Mouse (Mus musculus): ENCODE data around the gene Hint1. TPM values are rescaled to one million over a fixed set of nuclear protein-coding genes. Genes with fewer than 3 reads are reported as not detected.
"Not testable (repeated sequence)": the region's sequence is repeated elsewhere in the genome, so short reads cannot be mapped to it uniquely, and the experiment has no call there.

Gene Hint1
- total RNA-seq, 2 experiments from 2014 or later, result 364 to 423 TPM

GRCm38 (mm10) chr11:54885406-54885805, 19.2 kb downstream of the Hint1 start:
- intact Hi-C loops (cut with DNase I), result no loop called here
- no peak for DNase-seq

- DNase-seq, result no peak
- intact Hi-C loops (cut with DNase I), result no loop called here
Measured at GRCm38 (mm10) chr11:54887927-54888326, 21.7 kb downstream of the Hint1 start.

GRCm38 (mm10) chr11:54891341-54891740, 25.2 kb downstream of the Hint1 start:
- no peak for DNase-seq
- intact Hi-C loops (cut with DNase I), result no loop called here

GRCm38 (mm10) chr11:54892091-54892490, 25.9 kb downstream of the Hint1 start:
- no peak for DNase-seq
- intact Hi-C loops (cut with DNase I), result no loop called here

- no peak for DNase-seq
- intact Hi-C loops (cut with DNase I), result no loop called here
Measured at GRCm38 (mm10) chr11:54894589-54894988, 28.4 kb downstream of the Hint1 start.

GRCm38 (mm10) chr11:54896646-54897045, 30.5 kb downstream of the Hint1 start:
- DNase-seq; intact Hi-C loops (cut with DNase I): not testable (repeated sequence)

- DNase-seq, result no peak
- intact Hi-C loops (cut with DNase I), result no loop called here
Measured at GRCm38 (mm10) chr11:54897470-54897869, 31.3 kb downstream of the Hint1 start.

GRCm38 (mm10) chr11:54899657-54900056, 33.5 kb downstream of the Hint1 start:
- no peak for DNase-seq

GRCm38 (mm10) chr11:54902333-54903323, 36.4 kb downstream of the Hint1 start, which contains the start of gene Gpx3:
Gene Gpx3, plus strand, starts transcription at chr11:54902453.
- intact Hi-C loops (cut with DNase I), result no loop called here
- peak; percentile 66 for DNase-seq

More at GRCm38 (mm10) chr11:54899657-54900056, 33.5 kb downstream of the Hint1 start:
- intact Hi-C loops (cut with DNase I), result no loop called here

- intact Hi-C loops (cut with DNase I), result no loop called here
- DNase-seq, result no peak
Measured at GRCm38 (mm10) chr11:54903339-54903738, 37.2 kb downstream of the Hint1 start.

GRCm38 (mm10) chr11:54903940-54904706, 37.9 kb downstream of the Hint1 start:
- intact Hi-C loops (cut with DNase I), result no loop called here
- DNase-seq, result no peak

- intact Hi-C loops (cut with DNase I), result no loop called here
- DNase-seq, result no peak
Measured at GRCm38 (mm10) chr11:54905086-54905485, 38.9 kb downstream of the Hint1 start.

GRCm38 (mm10) chr11:54905931-54906330, 39.7 kb downstream of the Hint1 start:
- intact Hi-C loops (cut with DNase I), result no loop called here
- DNase-seq, result no peak

GRCm38 (mm10) chr11:54906466-54906865, 40.3 kb downstream of the Hint1 start:
- intact Hi-C loops (cut with DNase I), result no loop called here
- DNase-seq, result no peak

- DNase-seq, result no peak
- intact Hi-C loops (cut with DNase I), result no loop called here
Measured at GRCm38 (mm10) chr11:54907259-54907658, 41.1 kb downstream of the Hint1 start.

- intact Hi-C loops (cut with DNase I), result no loop called here
- DNase-seq, result no peak
Measured at GRCm38 (mm10) chr11:54909273-54909672, 43.1 kb downstream of the Hint1 start.

GRCm38 (mm10) chr11:54910081-54910665, 44.0 kb downstream of the Hint1 start:
- DNase-seq, result no peak
- intact Hi-C loops (cut with DNase I), result no loop called here

GRCm38 (mm10) chr11:54911201-54911600, 45.0 kb downstream of the Hint1 start:
- no peak for DNase-seq
- intact Hi-C loops (cut with DNase I), result no loop called here

GRCm38 (mm10) chr11:54911671-54912502, 45.7 kb downstream of the Hint1 start:
- intact Hi-C loops (cut with DNase I), result no loop called here
- no peak for DNase-seq

Data from left cerebral cortex, postnatal 4 days (tissue).